Mouse (Mus musculus): Measurements from ENCODE around the gene Xiap. TPM values are rescaled to one million over a fixed set of nuclear protein-coding genes. Genes with fewer than 3 reads are reported as not detected.

Gene Xiap
- polyA plus RNA-seq, 3 experiments from 2014 or later, result 17.1 to 25.9 (median 21.1) TPM

GRCm38 (mm10) chrX:42088136-42088535 lies 28.7 kb downstream of the Xiap start:
- ATAC-seq, result no peak

- no peak for ATAC-seq
Observed at GRCm38 (mm10) chrX:42107137-42107536, 47.7 kb downstream of the Xiap start.

DNA sequence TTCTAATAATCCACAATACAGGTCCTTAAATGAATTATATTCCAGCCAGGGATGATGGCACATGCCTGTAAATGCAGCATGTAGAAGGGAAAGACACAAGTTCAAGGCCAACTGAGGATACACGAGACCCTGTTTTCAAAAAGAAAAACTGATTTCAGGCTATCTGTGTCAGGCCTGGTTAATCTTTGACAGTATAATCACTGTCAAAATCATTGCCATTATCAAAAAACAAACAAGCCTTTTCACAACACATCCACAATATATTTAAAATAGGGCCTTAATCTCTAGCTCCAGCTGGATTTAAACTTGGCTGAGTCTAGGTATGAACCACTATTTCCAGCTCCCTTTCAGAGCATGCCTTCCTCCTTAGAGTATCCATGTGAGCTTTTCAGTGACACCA lies 51.1 kb downstream of the Xiap start:
- ATAC-seq, result no peak

- ATAC-seq, result no peak
Observed at GRCm38 (mm10) chrX:42119442-42120048, 60.1 kb downstream of the Xiap start.

- ATAC-seq, result no peak
Observed at GRCm38 (mm10) chrX:42124963-42125697, 65.7 kb downstream of the Xiap start.

DNA sequence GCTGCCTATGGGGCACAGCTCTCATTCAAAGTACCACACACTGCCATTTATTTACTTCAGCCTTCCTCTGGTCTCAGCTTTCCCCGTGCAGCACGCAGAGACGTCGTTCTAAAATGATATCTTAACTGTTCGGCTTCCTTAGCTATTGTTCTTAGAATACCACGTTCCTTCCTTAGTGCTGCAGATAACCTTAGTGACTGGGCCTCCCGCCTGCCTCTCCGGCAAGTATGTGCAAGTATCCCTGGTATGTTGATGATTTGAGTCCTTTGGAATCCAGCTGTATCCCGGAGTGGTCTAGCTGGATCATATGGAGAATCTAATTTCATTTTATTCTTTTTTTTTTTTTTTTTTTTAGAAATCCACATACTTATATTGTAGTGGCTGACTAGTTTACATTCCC lies 80.4 kb downstream of the Xiap start:
- ATAC-seq, result no peak

DNA sequence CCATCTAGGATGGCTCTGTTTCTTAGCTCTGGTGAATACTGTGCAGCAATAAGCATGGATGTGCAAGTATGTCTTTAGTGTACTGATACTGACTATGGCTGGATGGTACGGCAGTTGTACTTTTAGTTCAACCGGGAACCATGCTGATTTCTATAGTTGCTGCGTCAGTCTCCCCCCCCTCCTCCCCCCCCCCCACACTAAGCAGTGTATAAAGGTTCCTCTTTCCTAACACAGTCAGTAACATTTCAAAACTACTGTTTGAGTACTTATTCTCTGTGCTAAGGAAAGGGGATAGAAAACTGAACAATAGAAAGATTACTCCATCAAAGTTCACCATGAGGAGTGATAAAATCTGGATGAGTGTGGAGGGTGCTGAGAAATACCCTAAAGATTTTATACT lies 83.1 kb downstream of the Xiap start:
- no peak for ATAC-seq

DNA sequence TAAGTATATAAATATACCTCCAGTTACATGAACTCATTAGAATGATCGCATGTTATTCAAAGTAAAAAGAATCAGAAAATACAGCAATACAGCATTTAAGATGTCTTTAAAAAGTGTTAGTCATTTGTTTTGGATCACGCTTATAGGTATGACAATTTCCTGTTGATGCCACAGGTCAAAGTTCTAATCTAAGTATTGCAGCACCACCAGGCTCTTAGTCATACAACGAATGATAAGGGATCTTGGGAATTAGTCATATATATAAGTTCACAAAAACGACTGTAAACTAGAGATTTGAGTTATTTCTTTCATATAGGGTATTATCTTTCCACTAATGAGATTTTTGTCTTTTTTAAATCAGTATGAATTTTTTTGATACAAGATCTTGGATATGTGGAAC lies 84.5 kb downstream of the Xiap start:
- no peak for ATAC-seq

GRCm38 (mm10) chrX:42148016-42148451 lies 88.6 kb downstream of the Xiap start:
- no peak for ATAC-seq

- peak; percentile 71 for ATAC-seq
Observed at GRCm38 (mm10) chrX:42148788-42149556, 89.5 kb downstream of the Xiap start, which contains the start of gene Stag2. Stag2 (plus strand) TSS chrX:42149317.

DNA sequence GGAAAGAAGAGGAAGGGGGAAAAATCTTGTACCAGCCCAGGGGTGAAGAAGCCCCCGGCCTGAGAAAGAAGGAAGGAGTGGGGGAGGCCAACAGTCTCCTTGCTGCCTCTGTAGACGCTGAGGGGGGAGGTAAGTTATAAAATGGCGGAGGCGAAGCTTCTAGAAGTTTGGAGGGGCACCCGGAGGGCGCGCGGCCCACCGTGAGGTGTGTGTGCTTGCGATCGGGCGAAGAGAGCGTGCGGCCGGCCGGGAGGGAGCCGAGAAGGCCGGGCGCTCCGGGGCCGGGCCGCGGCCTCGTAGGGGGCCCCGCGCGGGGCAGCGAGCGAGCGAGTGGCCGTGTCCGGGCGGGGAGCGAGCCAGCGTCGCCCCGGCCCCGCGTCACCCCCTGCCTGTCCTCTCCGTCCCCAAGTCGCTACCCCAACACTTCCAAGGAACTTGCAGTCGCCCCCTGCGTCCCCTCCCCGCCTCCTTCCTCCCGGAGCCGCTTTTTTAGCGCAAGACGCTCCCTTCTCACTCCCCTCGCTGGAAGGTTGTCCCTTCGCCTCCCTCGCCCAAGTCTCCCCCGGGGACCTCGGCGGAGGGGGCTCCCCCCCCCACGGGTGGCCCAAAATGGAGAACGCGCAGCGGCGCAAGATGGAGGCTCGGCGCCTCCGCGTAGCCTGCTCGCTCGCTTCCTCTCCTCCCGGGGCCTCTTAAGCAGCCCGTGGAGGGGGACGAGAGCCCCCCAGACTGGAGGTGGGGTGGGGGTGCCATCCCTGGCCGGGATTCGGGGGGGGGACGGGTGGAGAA lies 90.3 kb downstream of the Xiap start:
- no peak for ATAC-seq

DNA sequence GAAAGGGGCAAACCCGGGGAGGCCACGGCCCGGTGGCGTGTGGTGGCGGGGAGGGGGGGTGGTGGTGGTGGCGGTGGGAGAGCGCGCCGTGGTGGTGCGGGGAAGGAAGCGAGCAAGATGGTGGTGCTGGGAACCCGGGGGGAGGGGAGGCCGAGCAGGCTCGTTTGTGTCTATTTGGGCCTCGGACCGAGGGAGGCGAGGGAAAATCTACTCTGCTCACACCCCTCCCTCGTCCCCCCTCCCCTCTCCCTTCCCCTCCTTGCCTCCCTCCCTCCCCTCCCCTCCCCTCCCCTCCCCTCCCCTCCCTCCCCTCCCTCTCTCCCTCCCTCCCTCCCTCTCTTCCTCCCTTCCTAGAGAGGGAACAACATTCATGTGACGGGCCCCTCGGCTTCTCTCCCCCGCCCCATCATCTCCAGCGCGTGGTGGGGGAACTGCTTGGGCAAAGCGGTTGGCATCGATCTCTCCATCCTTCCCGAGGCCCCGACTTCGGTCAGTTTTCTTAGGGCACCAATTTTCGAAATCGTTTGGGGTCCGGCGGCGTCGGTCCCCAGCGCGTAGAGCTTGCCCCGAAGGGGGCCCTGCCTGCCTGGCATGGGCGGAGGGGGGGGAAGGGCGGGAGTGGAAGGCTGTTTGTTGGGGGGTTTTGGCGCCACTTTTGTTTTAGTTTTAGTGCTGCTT lies 91.0 kb downstream of the Xiap start:
- peak; percentile 24 for ATAC-seq

DNA sequence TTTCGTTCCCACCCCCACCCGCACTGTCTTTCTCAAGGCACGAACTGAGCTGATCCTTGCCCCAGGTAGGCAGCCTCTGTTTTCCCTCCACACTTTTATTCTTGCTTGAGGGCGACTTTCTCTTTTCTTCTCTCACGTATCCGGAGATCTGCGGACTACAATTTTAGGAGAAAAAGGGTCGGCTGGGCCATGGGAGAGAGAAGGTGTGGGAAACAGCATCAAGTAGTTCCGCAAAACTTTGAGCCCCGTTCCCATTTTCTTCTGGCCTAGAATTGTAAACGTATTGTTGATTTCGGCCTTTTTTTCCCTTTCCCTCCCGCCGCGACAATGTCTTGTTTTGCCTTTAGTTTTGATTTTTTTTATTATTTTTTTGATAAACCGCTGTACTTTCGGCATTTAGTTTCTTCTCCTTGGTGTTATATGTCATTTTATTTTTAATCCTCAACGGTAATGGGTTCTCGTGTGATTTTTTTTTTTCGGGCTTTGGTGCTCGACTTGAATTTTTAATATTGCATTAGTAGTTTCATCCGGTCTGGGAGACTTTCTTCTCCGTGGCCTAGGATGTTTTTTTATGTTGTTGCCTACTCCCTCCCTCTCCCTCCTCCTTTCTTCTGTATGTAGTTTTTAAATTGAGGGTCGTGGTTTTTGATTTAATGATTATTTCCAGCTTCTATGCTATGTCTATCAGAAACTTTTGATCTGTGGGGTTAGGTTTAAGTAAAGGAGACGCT lies 91.7 kb downstream of the Xiap start:
- no peak for ATAC-seq

GRCm38 (mm10) chrX:42151903-42152369 lies 92.5 kb downstream of the Xiap start:
- ATAC-seq, result peak; percentile 64

DNA sequence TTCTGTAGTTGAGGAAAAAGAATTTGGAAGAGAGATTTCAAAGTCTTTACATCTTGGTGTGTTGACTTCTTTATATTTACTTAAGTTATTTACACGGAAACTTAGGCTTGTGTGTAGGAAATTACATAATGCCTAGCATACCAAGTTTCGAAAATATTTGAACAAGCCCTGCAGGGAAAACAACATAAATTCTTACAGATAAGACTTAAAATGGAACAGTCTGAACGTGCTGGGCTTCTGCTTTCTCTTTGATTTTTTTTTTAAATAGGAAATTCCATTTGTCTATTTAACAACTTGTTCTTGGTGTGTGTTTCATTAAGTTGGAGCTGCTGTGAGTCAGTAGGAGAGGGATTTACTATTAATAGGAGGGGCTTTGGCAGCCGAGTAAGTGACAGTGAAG lies 93.6 kb downstream of the Xiap start:
- no peak for ATAC-seq

Other genes with a start within 250 kb of the Xiap start
- 100 to 1,000 TPM; 166 to 195 (median 169) TPM for gene Thoc2, start 139.0 kb upstream of the Xiap start, polyA plus RNA-seq (2017; shearing (Covaris generic))
- gene Stag2, start 89.6 kb downstream of the Xiap start, polyA plus RNA-seq (2017; shearing (Covaris generic)), result 100 to 1,000 TPM in 1 of 3 experiments, 10 to 100 TPM in 2; 90.1 to 127 (median 94.0) TPM